Mouse (Mus musculus) embryonic facial prominence, embryonic 10.5 days (tissue): Measurements from ENCODE around the gene Cfap206. TPM values are rescaled to one million over a fixed set of nuclear protein-coding genes. Genes with fewer than 3 reads are reported as not detected.

Source experiments
- DNase-seq: peaks from one replicate; pipeline ENCODE4 v3.0.0-alpha.2; 2017; ENCODE audit warnings: low spot score
- H3K27ac ChIP-seq: fragments of 300-500 bp; sonication (generic); replicated peaks from 2 replicates; pipeline ENCODE4 v1.5.1; 2016; ENCODE audit warnings: mild to moderate bottlenecking
- H3K27me3 ChIP-seq: fragments of 300-500 bp; sonication (generic); replicated peaks from 2 replicates; pipeline ENCODE4 v1.6.1; 2016; ENCODE audit warnings: low read depth, mild to moderate bottlenecking; ENCODE audit not compliant: poor library complexity, severe bottlenecking
- H3K36me3 ChIP-seq: fragments of 300-500 bp; sonication (generic); replicated peaks from 2 replicates; pipeline ENCODE4 v1.6.1; 2016; ENCODE audit warnings: mild to moderate bottlenecking, moderate library complexity
- H3K4me1 ChIP-seq: fragments of 300-500 bp; sonication (generic); 2 replicates; pipeline ENCODE4 v1.6.1; 2016
- H3K4me3 ChIP-seq: fragments of 300-500 bp; sonication (generic); 2 replicates; pipeline ENCODE4 v1.5.1; 2016; ENCODE audit warnings: mild to moderate bottlenecking, moderate library complexity
- H3K9me3 ChIP-seq: fragments of 300-500 bp; sonication (generic); 2 replicates; pipeline ENCODE4 v1.6.1; 2016; ENCODE audit warnings: mild to moderate bottlenecking
- WGBS: fragments of 180-500 bp; shearing (Covaris S2); methylation state at CpG from one replicate; pipeline ENCODE4 v1.1.7; 2016; 5-methylcytosine and 5-hydroxymethylcytosine counted together
- polyA plus RNA-seq: library from polyadenylated mRNA; unstranded; fragments of >200 nt; fragmentation: Nextera tagmentation; extraction: Ambion mirVana; gene quantifications from 2 replicates; pipeline ENCODE4 v1.2.1, GENCODE M21; 2016

Gene Cfap206
- polyA plus RNA-seq, 1 experiment from 2014 or later = 0.42 TPM

GRCm38 (mm10) chr4:34715062-34715461 is 14.9 kb downstream of the Cfap206 start:
- Histone ChIP-seq H3K9me3 (peaks cover 10% of the 10 kb centered on the region), H3K4me3 (no peak overlapping the region), H3K27ac (no peak overlapping the region), H3K36me3 (no peaks in the 10 kb centered on the region), H3K4me1 (no peaks in the 10 kb centered on the region), H3K27me3 (no peaks in the 10 kb centered on the region)
- 93% methylated on average over 1 of the region's 1 CpGs for WGBS
- DNase-seq = no peak

GRCm38 (mm10) chr4:34708127-34708526 is 21.9 kb downstream of the Cfap206 start:
- Histone ChIP-seq H3K36me3 (no peaks in the 10 kb centered on the region), H3K27me3 (no peaks in the 10 kb centered on the region), H3K4me3 (no peak overlapping the region), H3K27ac (no peak overlapping the region), H3K9me3 (no peaks in the 10 kb centered on the region; the same call in 1 of the 2 replicates), H3K4me1 (no peaks in the 10 kb centered on the region)
- WGBS = 91% methylated on average over 3 of the region's 3 CpGs
- DNase-seq = no peak

- 82% methylated on average over 3 of the region's 3 CpGs for WGBS
- H3K36me3 ChIP-seq = no peaks in the 10 kb centered on the region
- H3K27ac ChIP-seq = no peak overlapping the region
- DNase-seq = no peak
- no peaks in the 10 kb centered on the region for H3K4me1 ChIP-seq
- H3K4me3 ChIP-seq = no peak overlapping the region
- H3K27me3 ChIP-seq = no peaks in the 10 kb centered on the region
- no peaks in the 10 kb centered on the region; the same call in 1 of the 2 replicates for H3K9me3 ChIP-seq
These were observed 22.8 kb downstream of the Cfap206 start for GRCm38 (mm10) chr4:34707248-34707647.

GRCm38 (mm10) chr4:34703029-34703428 is 27.0 kb downstream of the Cfap206 start:
- H3K4me3 ChIP-seq = no peak overlapping the region
- 74% methylated on average over 4 of the region's 4 CpGs for WGBS
- no peak overlapping the region for H3K27ac ChIP-seq
- no peaks in the 10 kb centered on the region for H3K4me1 ChIP-seq
- DNase-seq = no peak
- no peaks in the 10 kb centered on the region for H3K27me3 ChIP-seq
- H3K9me3 ChIP-seq = no peaks in the 10 kb centered on the region
- H3K36me3 ChIP-seq = no peaks in the 10 kb centered on the region

GRCm38 (mm10) chr4:34702231-34702630 is 27.8 kb downstream of the Cfap206 start:
- DNase-seq = no peak
- H3K4me3 ChIP-seq = no peak overlapping the region
- H3K27me3 ChIP-seq = no peaks in the 10 kb centered on the region
- H3K36me3 ChIP-seq = no peaks in the 10 kb centered on the region
- no peaks in the 10 kb centered on the region for H3K4me1 ChIP-seq
- 96% methylated on average over 11 of the region's 11 CpGs for WGBS
- H3K27ac ChIP-seq = no peak overlapping the region
- no peaks in the 10 kb centered on the region for H3K9me3 ChIP-seq

- Histone ChIP-seq H3K27me3 (no peaks in the 10 kb centered on the region), H3K27ac (no peak overlapping the region), H3K9me3 (no peaks in the 10 kb centered on the region), H3K4me1 (no peaks in the 10 kb centered on the region), H3K4me3 (no peak overlapping the region), H3K36me3 (no peaks in the 10 kb centered on the region)
- peak; percentile 76 for DNase-seq
- WGBS = 43% methylated on average over 5 of the region's 5 CpGs
These were observed 28.5 kb downstream of the Cfap206 start for GRCm38 (mm10) chr4:34701528-34701927.

GRCm38 (mm10) chr4:34688021-34688420 is 42.0 kb downstream of the Cfap206 start:
- Histone ChIP-seq H3K4me1 (peaks cover 9% of the 10 kb centered on the region), H3K27ac (peak overlapping the region; percentile 24; the same call in 1 of the 2 replicates), H3K4me3 (no peak overlapping the region), H3K27me3 (no peaks in the 10 kb centered on the region), H3K36me3 (peaks cover 3% of the 10 kb centered on the region), H3K9me3 (no peaks in the 10 kb centered on the region)
- WGBS = 85% methylated on average over 3 of the region's 3 CpGs
- no peak for DNase-seq

GRCm38 (mm10) chr4:34686874-34687567 is 43.0 kb downstream of the Cfap206 start, which contains the start of gene Slc35a1:
TSS of gene Slc35a1 (minus strand) at chr4:34687438.
- H3K27me3 ChIP-seq = no peaks in the 10 kb centered on the region
- WGBS = under 1% methylated on average over 65 of the region's 65 CpGs
- DNase-seq = peak; percentile 94
- H3K27ac ChIP-seq = peak within 1 kb of the TSS; percentile 98
- no peaks in the 10 kb centered on the region for H3K9me3 ChIP-seq
- H3K4me1 ChIP-seq = peaks cover 9% of the 10 kb centered on the region
- H3K36me3 ChIP-seq = peaks cover 13% of the 10 kb centered on the region
- H3K4me3 ChIP-seq = peak within 1 kb of the TSS; percentile 91

GRCm38 (mm10) chr4:34680530-34680929 is 49.5 kb downstream of the Cfap206 start:
- Histone ChIP-seq H3K4me1 (peaks cover 5% of the 10 kb centered on the region), H3K9me3 (no peaks in the 10 kb centered on the region), H3K27me3 (no peaks in the 10 kb centered on the region), H3K4me3 (no peak overlapping the region), H3K36me3 (peaks cover 54% of the 10 kb centered on the region), H3K27ac (no peak overlapping the region)
- DNase-seq = no peak
- WGBS = 83% methylated on average over 5 of the region's 5 CpGs

GRCm38 (mm10) chr4:34673721-34674120 is 56.3 kb downstream of the Cfap206 start:
- H3K9me3 ChIP-seq = no peaks in the 10 kb centered on the region
- 94% methylated on average over 5 of the region's 5 CpGs for WGBS
- no peaks in the 10 kb centered on the region for H3K27me3 ChIP-seq
- no peak for DNase-seq
- peaks cover 5% of the 10 kb centered on the region for H3K4me1 ChIP-seq
- H3K4me3 ChIP-seq = no peak overlapping the region
- no peak overlapping the region for H3K27ac ChIP-seq
- H3K36me3 ChIP-seq = peaks cover 60% of the 10 kb centered on the region

GRCm38 (mm10) chr4:34667923-34668322 is 62.1 kb downstream of the Cfap206 start:
- Histone ChIP-seq H3K4me1 (no peaks in the 10 kb centered on the region), H3K36me3 (peaks cover 75% of the 10 kb centered on the region), H3K27ac (no peak overlapping the region), H3K27me3 (no peaks in the 10 kb centered on the region), H3K9me3 (no peaks in the 10 kb centered on the region), H3K4me3 (no peak overlapping the region)
- DNase-seq = no peak
- 93% methylated on average over 5 of the region's 5 CpGs for WGBS

GRCm38 (mm10) chr4:34661927-34662326 is 68.1 kb downstream of the Cfap206 start:
- Histone ChIP-seq H3K27me3 (no peaks in the 10 kb centered on the region), H3K4me1 (no peaks in the 10 kb centered on the region), H3K27ac (no peak overlapping the region), H3K9me3 (no peaks in the 10 kb centered on the region), H3K36me3 (peaks cover 94% of the 10 kb centered on the region), H3K4me3 (no peak overlapping the region)
- no peak for DNase-seq
- WGBS = 85% methylated on average over 6 of the region's 6 CpGs

GRCm38 (mm10) chr4:34661514-34661913 is 68.5 kb downstream of the Cfap206 start:
- Histone ChIP-seq H3K4me3 (no peak overlapping the region), H3K27me3 (no peaks in the 10 kb centered on the region), H3K4me1 (no peaks in the 10 kb centered on the region), H3K36me3 (peaks cover 94% of the 10 kb centered on the region), H3K27ac (no peak overlapping the region), H3K9me3 (no peaks in the 10 kb centered on the region)
- WGBS = 90% methylated on average over 2 of the region's 2 CpGs
- no peak for DNase-seq
